Mouse (Mus musculus) cortical plate, adult 2 months (tissue): Measurements from ENCODE around the gene Gm44503.

Experiments used
- CTCF ChIP-seq: fragments of 200-500 bp; IDR thresholded peaks from 2 replicates; pipeline ENCODE4 v1.5.1; 2011; ENCODE audit warnings: mild to moderate bottlenecking, control low read depth, low read length; ENCODE audit not compliant: insufficient read depth; ENCODE audit errors: extremely low read depth
- POLR2A ChIP-seq: fragments of 200-500 bp; IDR thresholded peaks from 2 replicates; pipeline ENCODE4 v1.6.1; 2011; ENCODE audit warnings: mild to moderate bottlenecking, low read length, control low read depth; ENCODE audit not compliant: insufficient read depth; ENCODE audit errors: extremely low read depth

DNA sequence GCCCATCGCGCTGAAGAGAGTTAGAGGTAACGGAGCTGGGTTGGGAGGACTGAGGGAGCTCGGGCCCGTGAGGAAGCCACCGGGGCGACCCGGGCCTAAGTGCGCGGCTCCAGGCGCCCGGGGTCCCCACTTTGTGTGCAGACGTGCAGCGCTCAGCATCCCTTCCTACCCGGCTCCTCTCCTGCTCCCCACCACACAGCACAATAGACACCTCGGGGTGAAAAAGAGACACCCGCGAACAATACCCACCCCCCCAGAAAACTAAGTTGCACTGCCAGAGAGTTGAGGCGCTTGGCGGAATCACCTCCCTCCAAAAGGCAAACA, 32.8 kb upstream of the Gm44503 start:
- TF ChIP-seq POLR2A: no peak
- TF ChIP-seq CTCF: no peak
